Comparison of ENCODE assay signal across 19 mouse cellular contexts in the genomic region with DNA sequence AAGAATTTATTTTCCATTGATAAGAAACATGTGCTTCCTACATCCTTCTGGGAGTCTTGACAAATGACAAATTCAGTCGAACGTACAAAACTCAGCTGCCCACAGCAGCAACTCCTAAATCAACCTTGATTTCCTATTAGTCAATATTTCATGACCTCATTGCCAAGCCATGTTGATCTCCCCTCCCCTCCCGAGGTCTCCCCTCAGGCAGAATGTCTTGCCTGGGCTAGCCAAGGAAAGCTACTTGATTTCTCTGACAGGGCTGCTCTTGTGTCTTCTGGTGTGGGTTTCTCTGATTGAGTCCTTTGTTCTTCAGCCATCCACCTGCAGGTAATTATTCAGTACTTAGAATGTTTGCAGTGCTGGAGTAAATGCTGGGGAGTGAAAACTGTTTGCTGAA. TPM values are rescaled to one million over a fixed set of nuclear protein-coding genes. Genes with fewer than 3 reads are reported as not detected.
DNase-seq lines count a peak whose midpoint lies in the region; ATAC-seq lines count a peak whose summit lies in the region.
"Had no signal": no experiment of that assay in that cellular context is flagged by ENCODE, and none has a peak within 500 bp of the region (broad histone marks: within the 10 kb centered on the region; RNA-seq: fewer than 3 reads in every experiment).

No protein-coding gene starts in this region.

- no peak overlapping the region for H3K9ac ChIP-seq in embryonic facial prominence, embryonic 11.5 days (replicated peaks; ENCODE audit: low read length)
- no peak overlapping the region for H3K9ac ChIP-seq in limb, embryonic 11.5 days (ENCODE audit: low read length)
- no peak overlapping the region for H3K9ac ChIP-seq in forebrain, embryonic 12.5 days
- H3K9ac ChIP-seq: heart, embryonic 13.5 days had no signal

- H3K4me3 ChIP-seq in embryonic facial prominence, embryonic 11.5 days (ENCODE audit: low read depth, low read length): no peak overlapping the region
- H3K4me3 ChIP-seq in limb, embryonic 11.5 days (ENCODE audit: low read depth, low read length): no peak overlapping the region
- H3K4me3 ChIP-seq in forebrain, embryonic 12.5 days (replicated peaks): no peak overlapping the region
- H3K4me3 ChIP-seq: heart, embryonic 13.5 days had no signal

- H3K4me2 ChIP-seq in embryonic facial prominence, embryonic 11.5 days (ENCODE audit: low read depth, low read length): no peak overlapping the region
- no peak overlapping the region for H3K4me2 ChIP-seq in limb, embryonic 11.5 days (ENCODE audit: low read depth, severe bottlenecking)
- no peak overlapping the region for H3K4me2 ChIP-seq in forebrain, embryonic 12.5 days
- H3K4me2 ChIP-seq: heart, embryonic 13.5 days had no signal

- H3K27ac ChIP-seq in embryonic facial prominence, embryonic 11.5 days (replicated peaks; ENCODE audit: low read depth, low read length): no peak overlapping the region
- no peak overlapping the region for H3K27ac ChIP-seq in limb, embryonic 11.5 days (replicated peaks; ENCODE audit: low read depth, low read length)
- no peak overlapping the region for H3K27ac ChIP-seq in forebrain, embryonic 12.5 days
- H3K27ac ChIP-seq: heart, embryonic 13.5 days; hindbrain, postnatal 0 days had no signal

- H3K36me3 ChIP-seq in embryonic facial prominence, embryonic 11.5 days (replicated peaks; ENCODE audit: control insufficient read depth, insufficient read depth, low read depth, low read length): no peaks in the 10 kb centered on the region
- H3K36me3 ChIP-seq in limb, embryonic 11.5 days (ENCODE audit: control insufficient read depth, insufficient read depth, low read length): no peaks in the 10 kb centered on the region
- H3K36me3 ChIP-seq in forebrain, embryonic 12.5 days (replicated peaks): no peaks in the 10 kb centered on the region
- H3K36me3 ChIP-seq: heart, embryonic 13.5 days had no signal

- WGBS in embryonic facial prominence, embryonic 11.5 days: 24% methylated on average over 3 of the region's 3 CpGs
- WGBS in limb, embryonic 11.5 days: 12% methylated on average over 3 of the region's 3 CpGs
- 60% methylated on average over 3 of the region's 3 CpGs for WGBS in forebrain, embryonic 12.5 days

- H3K27me3 ChIP-seq in embryonic facial prominence, embryonic 11.5 days (ENCODE audit: control insufficient read depth, insufficient read depth, low read length): no peaks in the 10 kb centered on the region
- H3K27me3 ChIP-seq in limb, embryonic 11.5 days (ENCODE audit: control insufficient read depth, insufficient read depth, low read length): no peaks in the 10 kb centered on the region
- H3K27me3 ChIP-seq in forebrain, embryonic 12.5 days: no peaks in the 10 kb centered on the region
- H3K27me3 ChIP-seq: heart, embryonic 13.5 days; Patski had no signal

- intact Hi-C loops in heart, postnatal 14 days (cut with DNase I): no loop called here

- DNase-seq in heart, adult 11 months: peak; percentile 31
- no peak for DNase-seq in heart, postnatal 14 days
- DNase-seq in 416B (ENCODE audit: low read depth): peak; percentile 36
- peak; percentile 72 for DNase-seq in embryonic facial prominence, embryonic 11.5 days (ENCODE audit: low spot score)
- DNase-seq in limb, embryonic 11.5 days (ENCODE audit: low spot score): peak; percentile 48
- no peak for DNase-seq in MN1 (ENCODE audit: low spot score)
- no peak for DNase-seq in cerebellum, postnatal 25 days
- DNase-seq: cerebellum, adult 9-10 months; heart, postnatal 4 days; kidney, adult 18-20 months; kidney, postnatal 14 days; layer of hippocampus, adult 9-11 months; lung, postnatal 10 days; thymus, postnatal 25 days had no signal

- peaks cover 3% of the 10 kb centered on the region; the same call in 1 of the 2 replicates for H3K4me1 ChIP-seq in embryonic facial prominence, embryonic 11.5 days (ENCODE audit: control insufficient read depth, insufficient read depth, low read length)
- peaks cover 10% of the 10 kb centered on the region; the same call in 1 of the 2 replicates for H3K4me1 ChIP-seq in limb, embryonic 11.5 days (ENCODE audit: control insufficient read depth, insufficient read depth, low read length)
- peaks cover 15% of the 10 kb centered on the region for H3K4me1 ChIP-seq in forebrain, embryonic 12.5 days

- no peak for ATAC-seq in embryonic facial prominence, embryonic 11.5 days (replicated peaks; ENCODE audit: insufficient number of reproducible peaks, low FRiP score, low TSS enrichment, low read depth)
- ATAC-seq in limb, embryonic 11.5 days (ENCODE audit: insufficient number of reproducible peaks, low FRiP score, low TSS enrichment, low read depth): no peak
- ATAC-seq in forebrain, embryonic 12.5 days (ENCODE audit: low FRiP score): no peak
- ATAC-seq: forebrain, embryonic 14.5 days; hindbrain, postnatal 0 days; Patski had no signal

- no peaks in the 10 kb centered on the region for H3K9me3 ChIP-seq in embryonic facial prominence, embryonic 11.5 days (replicated peaks; ENCODE audit: control insufficient read depth, low read length)
- no peaks in the 10 kb centered on the region for H3K9me3 ChIP-seq in limb, embryonic 11.5 days (ENCODE audit: control insufficient read depth, low read length)
- no peaks in the 10 kb centered on the region for H3K9me3 ChIP-seq in forebrain, embryonic 12.5 days
- H3K9me3 ChIP-seq: heart, embryonic 13.5 days had no signal

RNA-seq across cellular contexts. Expression of a gene that starts 58.7 kb away (rescaled TPM):
- total RNA-seq in heart, postnatal 14 days (2021): over 10,000 TPM; 11,169 to 11,475 TPM
- polyA plus RNA-seq in embryonic facial prominence, embryonic 11.5 days (2014; fragmentation: Nextera tagmentation; extraction: Ambion mirVana): 563 and 596 TPM in 2 replicates
- 395 and 414 TPM in 2 replicates for polyA plus RNA-seq in limb, embryonic 11.5 days (2014; fragmentation: Nextera tagmentation; extraction: Ambion mirVana)
- 218 and 280 TPM in 2 replicates for polyA plus RNA-seq in forebrain, embryonic 12.5 days (2016; fragmentation: Nextera tagmentation; extraction: Ambion mirVana)

Comparison
In these comparisons a context has a peak if more than half of its experiments do, and no peak if none do; other contexts are left out.
1. DNase-seq: peak in heart, adult 11 months (single experiment), 416B (single experiment), embryonic facial prominence, embryonic 11.5 days (single experiment) and limb, embryonic 11.5 days (single experiment); none in heart, postnatal 14 days (0 of 2), MN1 (single experiment) and cerebellum, postnatal 25 days (0 of 2).